Mouse (Mus musculus) urinary bladder, adult 2 months (tissue): ENCODE measurements around the gene Ttc9b. TPM values are rescaled to one million over a fixed set of nuclear protein-coding genes. Genes with fewer than 3 reads are reported as not detected.
"Not testable (repeated sequence)": the region's sequence is repeated elsewhere in the genome, so short reads cannot be mapped to it uniquely, and the experiment has no call there.

Source experiments
- DNase-seq: peaks from one replicate; pipeline ENCODE4 v3.0.0; 2022; ENCODE audit warnings: low spot score
- polyA plus RNA-seq: library from polyadenylated mRNA; depleted of rRNA; stranded (reverse); fragments of >200 nt; gene quantifications from 2 replicates; pipeline ENCODE4 v1.2.3, GENCODE M21; 2012; rRNA removed

The Ttc9b gene
- polyA plus RNA-seq, result 0.04 TPM in 1 of 2 replicates, not detected in the other

DNA sequence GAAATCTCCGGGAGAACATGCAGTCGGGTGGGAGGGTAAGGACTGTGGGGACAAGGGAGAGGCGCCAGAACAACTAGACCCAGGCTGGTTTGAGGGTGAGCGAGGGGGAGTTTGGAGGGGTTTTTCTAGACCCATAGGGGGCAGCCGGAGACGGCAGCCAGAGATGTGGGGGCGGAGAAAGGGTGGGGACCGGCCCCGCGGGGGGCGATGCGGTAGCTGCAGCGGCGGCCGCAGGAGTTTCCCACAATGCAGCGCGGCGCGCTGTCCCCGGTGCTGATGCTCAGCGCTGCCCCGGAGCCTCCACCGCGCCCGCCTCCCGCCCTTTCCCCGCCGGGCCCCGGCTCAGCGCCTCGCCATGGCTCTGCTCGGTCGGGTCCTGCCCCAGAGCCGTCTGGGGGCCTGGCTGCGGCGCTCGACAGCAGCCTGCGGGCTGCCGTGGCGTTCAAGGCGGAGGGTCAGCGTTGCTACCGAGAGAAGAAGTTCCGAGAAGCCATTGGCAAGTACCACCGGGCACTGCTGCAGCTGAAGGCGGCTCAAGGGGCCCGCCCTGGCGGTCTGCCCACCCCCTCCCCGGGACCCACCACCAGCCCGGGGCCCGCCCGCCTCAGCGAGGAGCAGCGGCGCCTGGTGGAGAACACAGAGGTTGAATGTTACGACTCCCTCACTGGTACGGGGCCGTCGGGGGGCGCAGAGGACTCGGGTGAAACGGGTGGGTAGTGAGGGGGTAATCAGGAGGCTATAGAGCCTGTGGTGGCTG lies at the start of gene Ttc9b:
Gene Ttc9b, plus strand, starts transcription at position 235 of the 757 bp plus-strand sequence.
- DNase-seq, result no peak

- DNase-seq, result no peak
These were observed 48.9 kb upstream of the Ttc9b start for GRCm38 (mm10) chr7:27604661-27605348.

DNA sequence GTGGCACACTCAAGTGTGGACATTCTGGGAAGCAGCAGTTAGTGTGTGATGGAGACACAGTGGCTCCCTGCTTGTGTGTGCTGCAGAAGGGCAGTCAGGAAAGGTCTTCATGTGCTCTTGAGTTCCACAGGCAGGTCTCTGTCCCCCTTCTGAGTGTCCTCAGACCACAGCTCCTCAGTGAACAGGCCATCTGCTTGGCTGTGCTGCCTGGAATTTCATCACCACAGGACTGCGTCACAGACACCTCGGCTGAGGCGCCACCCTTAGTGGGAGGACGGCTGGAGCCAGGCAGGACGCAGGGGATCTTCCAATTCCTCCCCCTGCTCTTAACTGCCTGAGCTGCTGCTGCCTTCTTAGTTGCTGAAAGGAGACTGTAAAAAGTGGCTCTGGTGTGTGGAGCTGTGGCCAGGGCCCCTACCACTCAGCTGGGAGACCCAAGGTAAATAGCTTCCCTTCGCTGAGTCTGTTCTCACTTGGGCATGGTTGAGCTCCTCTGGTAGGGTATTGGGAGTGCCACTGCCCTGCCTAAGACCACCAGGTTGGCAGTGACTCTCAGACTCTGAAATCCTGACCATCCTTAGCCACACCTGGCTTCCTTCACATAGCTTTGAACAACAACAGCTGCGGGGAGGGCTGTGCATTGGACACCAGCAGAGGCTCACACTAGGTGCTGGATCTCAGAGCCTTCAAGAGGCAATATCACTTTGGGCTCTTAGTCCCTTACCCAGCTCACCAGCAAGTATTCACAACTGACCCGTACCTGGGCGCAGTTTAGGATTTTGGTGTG lies 48.0 kb upstream of the Ttc9b start:
- DNase-seq, result no peak

DNA sequence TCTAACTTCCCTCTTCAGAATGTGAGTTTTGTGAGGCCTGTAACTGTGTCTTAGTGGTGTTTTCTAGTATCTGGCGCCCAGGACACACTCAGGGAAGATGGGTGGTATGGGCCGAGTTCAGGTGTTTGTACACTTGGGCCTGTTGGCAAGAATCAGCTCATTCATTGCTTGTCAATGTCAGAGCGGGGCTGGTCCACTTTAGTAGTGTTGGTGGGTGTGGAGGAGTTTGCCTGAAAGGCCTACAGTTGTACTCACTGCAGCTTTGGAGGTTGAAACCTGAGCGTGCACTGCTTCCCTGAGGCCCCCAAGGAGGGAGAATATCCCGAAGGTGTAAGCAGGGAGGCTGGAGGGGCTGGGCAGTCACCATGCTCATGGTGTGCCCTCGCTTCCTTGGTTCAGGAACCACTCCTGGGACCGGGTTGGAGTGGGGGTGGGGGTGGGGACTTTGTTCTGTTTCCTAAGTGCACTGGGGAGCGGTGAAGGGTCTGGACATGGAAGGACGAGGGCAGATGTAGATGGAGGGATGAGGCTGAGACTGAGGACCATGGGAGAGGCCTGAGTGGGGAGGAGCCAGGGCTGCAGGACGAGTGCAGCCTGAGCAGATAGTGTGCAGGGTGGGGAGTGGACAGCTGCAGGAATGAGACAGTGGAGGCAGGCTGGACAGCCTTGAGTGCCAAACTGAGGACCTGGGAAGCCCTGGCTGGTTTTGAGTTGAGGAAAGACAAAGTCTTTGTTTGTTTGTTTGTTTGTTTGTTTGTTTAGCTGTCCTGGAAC lies 47.0 kb upstream of the Ttc9b start:
- DNase-seq, result no peak

- no peak for DNase-seq
These were observed 46.1 kb upstream of the Ttc9b start for GRCm38 (mm10) chr7:27607580-27607979.

DNA sequence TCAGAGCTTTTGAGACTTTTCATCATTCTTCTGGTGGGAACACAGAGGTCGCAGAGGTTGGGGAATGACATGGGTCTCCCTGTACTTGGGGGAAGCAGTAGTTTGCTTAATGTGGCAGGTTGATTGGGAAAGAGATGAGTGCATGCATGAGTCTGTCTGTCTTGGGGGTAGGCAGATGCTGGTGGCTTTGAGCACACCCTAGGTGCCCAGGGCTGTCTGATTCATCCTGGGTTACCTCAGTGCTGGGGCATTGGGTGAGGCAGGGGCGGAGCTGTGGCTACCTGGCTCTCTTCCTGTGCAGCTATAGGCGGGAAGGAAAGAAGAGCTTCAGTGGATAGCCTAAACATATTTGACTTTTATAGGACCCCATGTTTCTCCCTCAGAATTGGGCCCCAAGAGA lies 45.6 kb upstream of the Ttc9b start:
- no peak for DNase-seq

DNA sequence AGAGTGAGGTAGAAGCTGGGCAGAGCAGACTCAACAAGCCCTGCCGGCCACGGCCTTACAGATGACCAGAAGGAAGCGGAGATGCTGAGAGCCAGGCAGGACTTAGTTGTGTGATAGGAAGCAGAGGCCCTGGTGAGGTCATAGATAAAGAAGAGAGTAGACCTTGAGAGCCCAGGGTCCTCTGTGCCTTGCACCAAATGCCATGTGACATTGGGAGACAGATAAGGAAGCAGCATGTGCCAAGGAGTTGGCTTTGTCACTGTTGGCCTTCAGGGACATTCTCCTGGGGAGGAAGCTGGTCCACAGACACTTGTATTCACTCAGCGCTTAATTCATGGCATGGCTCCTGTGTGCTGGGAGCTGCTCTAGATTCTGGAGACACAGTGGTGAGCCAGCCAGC lies 44.4 kb upstream of the Ttc9b start:
- no peak for DNase-seq

DNA sequence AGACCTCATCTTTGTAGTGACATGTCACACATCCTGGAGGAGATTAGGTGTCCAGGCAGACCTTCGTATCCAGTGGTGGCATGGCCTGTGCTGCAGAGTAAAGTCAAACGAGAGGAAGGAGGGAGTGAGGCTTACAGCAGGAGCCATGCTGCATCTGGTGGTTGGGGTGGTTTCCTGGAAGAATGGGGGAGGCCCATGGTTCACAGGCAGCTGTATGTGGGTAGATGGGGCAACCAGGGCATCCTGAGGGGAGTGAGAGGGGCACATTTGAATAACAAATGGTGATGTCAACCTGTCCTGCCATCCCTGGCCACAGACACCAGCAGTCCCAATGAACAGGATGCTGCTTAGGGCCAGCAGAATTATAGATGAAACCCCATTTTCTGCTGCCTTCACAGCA lies 44.0 kb upstream of the Ttc9b start:
- DNase-seq, result no peak

- no peak for DNase-seq
These were observed 43.3 kb upstream of the Ttc9b start for GRCm38 (mm10) chr7:27610370-27610769.

DNA sequence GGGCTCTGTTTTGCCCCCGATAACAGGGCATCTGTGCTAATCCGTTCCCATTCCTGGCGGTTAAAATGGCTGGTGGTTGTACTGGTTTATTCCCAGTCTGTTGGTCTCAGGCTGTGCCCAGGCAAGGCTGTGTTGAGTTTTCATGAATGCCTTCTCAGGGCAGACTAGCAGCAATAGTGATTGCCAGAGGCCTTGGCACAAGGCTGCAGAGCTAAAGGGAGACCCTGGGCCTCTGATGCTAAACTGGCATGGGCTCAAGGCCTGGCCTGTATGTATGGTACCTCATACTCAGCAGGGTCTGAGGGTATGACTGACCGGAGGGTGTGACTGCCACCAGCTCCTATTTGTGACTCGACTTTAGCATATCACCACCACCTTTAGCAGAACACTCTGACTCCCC lies 42.8 kb upstream of the Ttc9b start:
- DNase-seq, result no peak

GRCm38 (mm10) chr7:27612940-27613339 lies 40.8 kb upstream of the Ttc9b start:
- no peak for DNase-seq

DNA sequence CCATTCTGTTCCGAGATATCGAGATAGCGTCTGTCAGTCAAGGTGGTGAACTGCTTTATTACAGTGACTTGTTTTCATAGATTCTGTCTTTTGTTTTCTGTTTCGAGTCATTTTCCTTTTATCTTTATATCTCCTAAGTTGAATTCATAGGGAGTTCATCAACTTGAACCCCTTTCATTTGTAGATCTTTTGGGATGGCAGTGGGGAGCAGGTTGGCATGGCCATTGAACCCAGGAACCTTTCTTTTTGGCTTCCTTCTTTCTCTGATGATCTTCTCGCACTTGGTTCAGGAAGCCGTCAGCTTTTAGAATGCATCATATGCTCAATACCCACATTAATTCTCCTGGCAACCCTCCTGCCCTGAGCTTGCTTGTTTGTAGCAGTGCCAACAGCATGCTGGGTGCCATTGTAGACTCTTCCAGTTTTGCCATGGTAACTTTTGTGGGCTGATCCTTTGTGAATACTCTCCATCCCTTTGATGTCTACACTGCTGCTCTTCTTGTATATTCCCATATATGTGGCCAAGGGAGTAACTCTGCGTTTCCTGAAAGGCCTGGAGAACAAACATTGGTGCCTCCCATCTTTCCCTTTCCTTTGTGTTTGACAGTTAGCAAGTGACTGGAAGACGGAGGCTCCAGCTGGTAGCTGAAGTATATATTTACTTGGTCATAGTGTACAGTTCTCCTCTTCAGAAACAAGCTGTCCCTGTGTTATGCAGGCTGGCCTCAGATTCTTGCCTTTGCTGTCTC lies 39.8 kb upstream of the Ttc9b start:
- no peak for DNase-seq

DNA sequence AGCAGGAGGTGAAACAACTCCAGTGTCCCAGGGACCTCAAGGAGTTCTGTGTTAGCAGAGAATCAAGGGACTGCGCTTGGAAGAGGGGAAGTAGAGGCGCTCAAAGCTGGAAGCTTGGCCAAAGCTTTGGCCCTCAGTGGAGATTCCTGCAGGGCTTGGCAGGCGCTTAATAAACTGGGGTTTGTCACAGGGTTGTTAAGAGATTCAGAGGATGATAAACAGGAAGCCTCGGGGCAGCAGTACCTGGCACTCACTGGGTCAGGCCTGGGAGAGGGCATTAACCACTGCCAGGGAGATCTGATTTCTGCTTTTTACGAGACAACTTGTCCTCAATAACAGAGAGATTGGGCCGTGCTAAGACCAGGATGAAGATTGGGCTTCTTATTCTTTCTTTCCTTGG lies 32.7 kb upstream of the Ttc9b start:
- no peak for DNase-seq

- DNase-seq, result no peak
These were observed 31.5 kb upstream of the Ttc9b start for GRCm38 (mm10) chr7:27622234-27622633.

- no peak for DNase-seq
These were observed 28.7 kb upstream of the Ttc9b start for GRCm38 (mm10) chr7:27624967-27625366.

GRCm38 (mm10) chr7:27627707-27628106 lies 26.0 kb upstream of the Ttc9b start:
- no peak for DNase-seq

DNA sequence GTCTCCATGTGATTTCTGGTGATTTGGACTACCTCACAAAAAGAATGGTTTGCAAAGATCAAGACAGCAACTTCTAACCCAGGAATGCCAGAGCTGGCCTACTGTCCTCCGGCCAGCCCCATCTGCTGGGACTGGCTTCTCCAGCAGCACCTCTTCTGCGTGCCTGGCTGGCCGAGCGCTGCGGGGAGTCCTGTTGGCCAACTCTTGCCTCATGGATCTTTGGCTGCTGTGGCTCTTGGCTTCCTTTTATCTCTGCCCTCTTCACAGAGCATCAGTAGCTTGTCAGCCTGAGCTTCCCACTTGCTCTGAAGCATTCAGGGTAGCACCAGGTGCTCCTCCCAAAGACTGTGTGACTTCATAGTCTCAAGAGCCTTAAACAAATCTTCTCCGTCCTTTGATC lies 25.5 kb upstream of the Ttc9b start:
- no peak for DNase-seq

DNA sequence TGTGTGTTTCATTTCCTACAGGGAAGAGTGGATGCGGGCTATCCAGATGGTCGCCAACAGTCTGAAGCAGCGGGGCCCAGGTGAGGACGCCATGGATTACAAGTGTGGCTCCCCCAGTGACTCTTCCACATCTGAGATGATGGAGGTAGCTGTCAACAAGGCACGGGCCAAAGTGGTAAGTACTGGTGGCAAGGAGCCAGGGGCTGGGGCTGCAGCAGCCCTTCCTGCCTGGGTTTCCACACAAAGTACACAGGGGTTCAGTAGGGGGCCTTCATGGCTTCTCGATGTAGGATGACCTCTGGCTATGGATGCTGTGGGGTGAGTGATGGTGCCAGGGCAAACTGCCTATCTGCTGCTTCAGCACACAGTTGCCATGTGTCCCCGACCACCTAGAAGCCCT lies 24.9 kb upstream of the Ttc9b start:
- not testable (repeated sequence) for DNase-seq

DNA sequence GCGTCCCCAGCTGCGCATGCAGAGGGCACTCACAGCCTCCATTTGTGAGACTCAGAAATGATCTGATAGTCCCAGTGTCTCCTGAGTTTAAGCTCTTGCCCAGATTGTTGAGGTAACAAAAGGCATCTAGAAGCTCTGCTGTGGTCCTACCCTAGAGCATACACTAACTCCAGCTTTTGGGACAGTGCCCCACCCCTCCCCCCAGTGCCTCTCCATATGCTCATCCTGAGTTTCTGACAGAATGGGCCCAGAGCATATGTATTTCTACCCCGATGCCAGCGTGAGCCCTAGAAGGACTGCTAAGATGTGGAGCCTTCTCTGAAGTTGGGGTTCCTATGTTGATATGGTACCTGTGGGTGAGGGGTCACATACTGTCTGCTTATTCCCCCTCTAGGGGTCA lies 22.3 kb upstream of the Ttc9b start:
- DNase-seq, result no peak

GRCm38 (mm10) chr7:27633166-27633565 lies 20.5 kb upstream of the Ttc9b start:
- no peak for DNase-seq

- no peak for DNase-seq
These were observed 19.0 kb upstream of the Ttc9b start for GRCm38 (mm10) chr7:27634691-27635090.
